Mouse (Mus musculus) liver, embryonic 14.5 days (tissue): ENCODE results near the gene Gm10964. TPM values are rescaled to one million over a fixed set of nuclear protein-coding genes. Genes with fewer than 3 reads are reported as not detected.

ENCODE experiments used
- ATAC-seq: fragments of 200-750 bp; cut with Nextera tagmentation; 2 replicates; pipeline ENCODE4 v1.8.0; 2017; ENCODE audit warnings: moderate number of reproducible peaks, mild to moderate bottlenecking, moderate library complexity; ENCODE audit not compliant: insufficient read depth
- DNase-seq, 3 experiments: peaks; one replicate each; pipeline ENCODE4 v3.0.0-alpha.2; 2012 to 2013; ENCODE audit warnings: low read depth in 3 of 3, low spot score in 3 of 3
- H3K27ac ChIP-seq: fragments of 300-500 bp; sonication (generic); 2 replicates; pipeline ENCODE4 v1.5.1; 2014; ENCODE audit warnings: moderate library complexity, mild to moderate bottlenecking, control low read depth, inconsistent platforms
- H3K27me3 ChIP-seq: fragments of 300-500 bp; sonication (generic); 2 replicates; pipeline ENCODE4 v1.6.1; 2014; ENCODE audit warnings: mild to moderate bottlenecking, low read length, moderate library complexity; ENCODE audit not compliant: control insufficient read depth, insufficient read depth
- H3K36me3 ChIP-seq: fragments of 300-500 bp; sonication (generic); replicated peaks from 2 replicates; pipeline ENCODE4 v1.6.1; 2014; ENCODE audit warnings: low read depth; ENCODE audit not compliant: control insufficient read depth, insufficient read depth
- H3K4me1 ChIP-seq, 2 experiments: fragments of 200-500 bp in 1 of 2; fragments of 300-500 bp in 1 of 2; sonication (generic) in 1 of 2; replicated peaks; 2 replicates each; pipeline ENCODE4 v1.6.1; 2012 to 2014; ENCODE audit warnings: antibody characterized with exemption in 1 of 2, inconsistent platforms in 1 of 2, low read length in 1 of 2; ENCODE audit not compliant: control insufficient read depth in 2 of 2, insufficient read depth in 2 of 2
- H3K4me2 ChIP-seq: fragments of 300-500 bp; sonication (generic); 2 replicates; pipeline ENCODE4 v1.6.1; 2014; ENCODE audit warnings: low read depth, mild to moderate bottlenecking, control low read depth, moderate library complexity
- H3K4me3 ChIP-seq, 2 experiments: fragments of 200-500 bp in 1 of 2; fragments of 300-500 bp in 1 of 2; sonication (generic) in 1 of 2; 2 replicates each; pipeline ENCODE4 v1.5.1; 2012 to 2014; ENCODE audit warnings: low read depth in 2 of 2, low read length in 2 of 2, mild to moderate bottlenecking in 2 of 2, control low read depth in 1 of 2, inconsistent platforms in 1 of 2, moderate library complexity in 1 of 2; ENCODE audit not compliant: insufficient read depth in 1 of 2
- H3K9ac ChIP-seq: fragments of 300-500 bp; sonication (generic); replicated peaks from 2 replicates; pipeline ENCODE4 v1.6.1; 2014; ENCODE audit warnings: mild to moderate bottlenecking, control low read depth, moderate library complexity
- H3K9me3 ChIP-seq: fragments of 300-500 bp; sonication (generic); 2 replicates; pipeline ENCODE4 v1.6.1; 2016; ENCODE audit warnings: low read length, mixed read lengths; ENCODE audit not compliant: control insufficient read depth
- CTCF ChIP-seq: IDR thresholded peaks from 2 replicates; pipeline ENCODE4 v1.5.1; 2016; ENCODE audit warnings: antibody characterized with exemption, low read depth, control low read depth
- EP300 ChIP-seq: IDR thresholded peaks from 2 replicates; pipeline ENCODE4 v1.6.1; 2016; ENCODE audit warnings: antibody characterized with exemption, low read depth
- WGBS: fragments of 180-500 bp; shearing (Covaris S2); extraction: QIAGEN DNeasy Blood & Tissue Kit; methylation state at CpG from one replicate; pipeline ENCODE4 v1.1.7; 2014; ENCODE audit not compliant: insufficient replicate concordance; 5-methylcytosine and 5-hydroxymethylcytosine counted together
- polyA plus RNA-seq, 2 experiments: library from polyadenylated mRNA; depleted of rRNA in 1 of 2; stranded (reverse) in 1 of 2; unstranded in 1 of 2; fragments of >200 nt; fragmentation: Nextera tagmentation in 1 of 2; extraction: Ambion mirVana in 1 of 2; gene quantifications; 2 replicates each; pipeline versions ENCODE4 v1.2.1 to v1.2.3; 2012 to 2014

The Gm10964 gene
- polyA plus RNA-seq, 2 experiments, result not detected

DNA sequence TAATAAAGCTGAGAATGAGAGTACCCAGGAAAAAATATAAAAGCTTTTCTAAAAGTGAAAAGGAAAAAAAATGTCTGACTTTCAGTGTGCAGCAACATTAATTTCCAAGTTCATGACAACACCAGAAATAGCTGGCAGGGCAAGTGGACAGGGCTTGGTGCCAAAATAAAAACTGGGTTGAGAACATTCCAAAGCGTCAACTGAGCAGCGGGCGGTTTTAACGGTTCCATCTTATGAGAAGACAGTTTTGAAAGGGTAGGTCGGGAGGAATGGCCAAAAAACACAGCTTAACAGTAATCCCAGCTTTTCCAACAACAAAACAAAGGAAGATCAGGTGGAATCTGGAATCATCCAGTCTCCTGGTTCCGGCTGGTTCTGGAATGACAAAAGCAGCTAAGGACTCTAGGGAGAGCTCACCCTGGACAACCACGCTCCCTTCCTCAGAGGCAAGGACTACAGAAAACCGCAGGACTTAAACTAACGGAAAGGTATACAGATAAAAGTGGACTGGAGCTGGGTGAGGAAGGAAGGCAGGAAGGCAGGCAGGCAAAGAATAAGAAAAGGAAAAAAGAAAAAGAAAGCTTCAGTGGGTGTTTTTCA, 32.5 kb downstream of the Gm10964 start:
- H3K4me2 ChIP-seq, result no peak overlapping the region
- H3K36me3 ChIP-seq, result peaks cover 72% of the 10 kb centered on the region
- H3K4me3 ChIP-seq, result no peak overlapping the region
- H3K9ac ChIP-seq, result no peak overlapping the region
- no peak overlapping the region for H3K27ac ChIP-seq
- TF ChIP-seq CTCF (no peak), EP300 (no peak)
- 78% methylated on average over 9 of the region's 9 CpGs for WGBS
- H3K27me3 ChIP-seq, result no peaks in the 10 kb centered on the region
- DNase-seq, result no peak
- no peaks in the 10 kb centered on the region for H3K9me3 ChIP-seq
- H3K4me1 ChIP-seq, result no peaks in the 10 kb centered on the region
- no peak for ATAC-seq

DNA sequence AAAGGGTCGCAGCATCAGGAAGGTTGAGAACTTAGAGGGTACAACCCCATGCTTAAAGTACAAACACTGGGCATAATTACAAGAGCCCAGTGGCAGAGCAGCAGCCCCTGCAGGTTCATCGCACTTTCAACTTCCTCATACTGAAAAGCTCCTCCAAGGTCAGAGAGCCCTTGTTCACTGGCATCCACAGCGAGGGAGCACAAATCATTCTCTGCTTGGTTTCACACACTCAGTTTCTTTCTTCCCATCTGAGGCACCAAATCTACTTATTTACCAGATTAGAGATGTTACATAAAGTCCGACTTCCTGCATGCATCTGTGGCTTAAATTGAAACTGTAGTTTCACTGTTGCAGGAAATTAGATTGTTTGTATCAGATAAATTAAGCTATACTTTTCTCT, 33.7 kb downstream of the Gm10964 start:
- DNase-seq, result no peak
- Histone ChIP-seq H3K4me2 (no peak overlapping the region), H3K27ac (no peak overlapping the region), H3K4me3 (no peak overlapping the region), H3K27me3 (no peaks in the 10 kb centered on the region), H3K9ac (no peak overlapping the region), H3K36me3 (peaks cover 75% of the 10 kb centered on the region), H3K9me3 (no peaks in the 10 kb centered on the region), H3K4me1 (no peaks in the 10 kb centered on the region)
- TF ChIP-seq CTCF (no peak), EP300 (no peak)
- 56% methylated on average over 4 of the region's 4 CpGs for WGBS
- ATAC-seq, result no peak

DNA sequence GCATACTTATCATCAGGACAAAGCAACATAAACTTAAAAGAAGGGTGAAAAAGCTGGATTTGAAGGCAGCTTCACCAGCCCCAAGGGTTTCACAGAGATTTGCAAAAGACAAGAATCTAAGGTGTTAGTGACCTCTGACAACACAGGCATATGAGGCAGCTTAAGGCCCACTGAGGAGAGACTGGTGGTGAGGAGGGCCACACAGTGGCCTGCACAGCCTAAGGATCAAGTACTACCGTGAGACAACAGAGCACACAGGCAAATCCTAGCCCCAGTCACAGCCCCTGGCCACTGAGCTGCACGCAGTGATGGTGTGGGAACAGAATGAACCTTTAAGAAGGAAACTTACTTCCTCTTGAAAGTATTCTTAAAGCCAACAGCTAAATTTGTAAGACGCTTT, 34.3 kb downstream of the Gm10964 start:
- no peak overlapping the region for H3K27ac ChIP-seq
- H3K36me3 ChIP-seq, result peaks cover 75% of the 10 kb centered on the region
- H3K4me2 ChIP-seq, result no peak overlapping the region
- no peaks in the 10 kb centered on the region for H3K9me3 ChIP-seq
- ATAC-seq, result no peak
- no peak for TF ChIP-seq EP300
- no peak for TF ChIP-seq CTCF
- no peak for DNase-seq
- no peak overlapping the region for H3K9ac ChIP-seq
- 71% methylated on average over 3 of the region's 3 CpGs for WGBS
- no peak overlapping the region for H3K4me3 ChIP-seq
- H3K27me3 ChIP-seq, result no peaks in the 10 kb centered on the region
- H3K4me1 ChIP-seq, result no peaks in the 10 kb centered on the region

DNA sequence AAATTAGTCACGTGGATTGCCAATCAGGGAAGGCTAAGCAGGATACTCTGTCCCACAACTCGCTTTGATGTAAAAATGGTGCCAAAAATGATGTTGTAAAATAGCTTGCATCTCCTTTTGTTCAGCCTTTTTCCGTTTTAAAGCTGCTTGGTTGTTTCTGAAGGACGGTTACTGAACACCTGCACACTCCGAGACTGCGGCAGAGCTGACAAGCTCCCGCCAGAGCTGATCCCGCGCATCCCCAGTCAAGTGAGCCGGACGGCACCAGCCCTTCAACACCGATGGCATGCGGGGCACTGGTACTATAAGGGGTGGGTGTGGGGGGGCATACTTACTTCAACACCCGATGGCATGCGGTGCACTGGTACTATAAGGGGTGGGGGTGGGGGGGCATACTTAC, 34.8 kb downstream of the Gm10964 start:
- Histone ChIP-seq H3K27ac (no peak overlapping the region), H3K4me3 (no peak overlapping the region), H3K4me2 (no peak overlapping the region), H3K9me3 (no peaks in the 10 kb centered on the region), H3K36me3 (peaks cover 72% of the 10 kb centered on the region), H3K9ac (no peak overlapping the region), H3K27me3 (no peaks in the 10 kb centered on the region), H3K4me1 (peaks cover 0 to 2% of the 10 kb centered on the region in 2 experiments; a peak in 2 of 4 replicates)
- WGBS, result 88% methylated on average over 15 of the region's 15 CpGs
- TF ChIP-seq EP300, result no peak
- ATAC-seq (no peak), DNase-seq (no peak)

DNA sequence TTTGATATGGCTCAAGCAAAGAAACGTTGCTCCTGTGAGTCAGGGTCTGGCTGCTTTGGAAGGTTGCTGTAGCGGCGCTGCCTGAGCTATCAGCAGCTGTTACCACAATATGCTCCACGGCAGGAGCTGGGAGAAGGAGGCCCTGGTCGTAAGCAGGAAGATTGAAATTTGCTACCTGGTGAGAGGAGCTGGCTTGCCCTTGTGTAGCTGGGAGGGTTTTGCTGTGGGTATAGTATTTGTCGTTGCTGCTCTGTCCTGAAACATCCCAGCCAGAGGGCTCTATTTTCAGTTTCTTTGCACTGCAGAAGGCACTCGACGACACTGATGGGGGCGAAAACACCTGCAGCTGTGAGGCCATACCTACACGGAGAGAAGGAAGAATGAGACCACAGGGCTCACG, 38.8 kb downstream of the Gm10964 start:
- Histone ChIP-seq H3K27ac (no peak overlapping the region), H3K4me2 (no peak overlapping the region), H3K36me3 (peaks cover 51% of the 10 kb centered on the region), H3K9me3 (no peaks in the 10 kb centered on the region), H3K9ac (no peak overlapping the region), H3K4me3 (no peak overlapping the region), H3K27me3 (no peaks in the 10 kb centered on the region), H3K4me1 (peaks cover 2 to 11% of the 10 kb centered on the region in 2 experiments)
- TF ChIP-seq EP300 (no peak), CTCF (no peak)
- no peak for DNase-seq
- ATAC-seq, result no peak
- WGBS, result 80% methylated on average over 11 of the region's 11 CpGs
